Mouse (Mus musculus) erythroid progenitor cell, adult 5-6 weeks (primary cell): ENCODE results near the gene Obsl1. TPM values are rescaled to one million over a fixed set of nuclear protein-coding genes. Genes with fewer than 3 reads are reported as not detected.

Experiments
- ATAC-seq: replicated peaks from 2 replicates; pipeline ENCODE4 v1.8.0; 2016; ENCODE audit warnings: moderate number of reproducible peaks, mild to moderate bottlenecking, moderate TSS enrichment, inconsistent platforms; ENCODE audit not compliant: poor library complexity, low FRiP score, severe bottlenecking
- total RNA-seq, 2 experiments: library from RNA; stranded (forward) in 1 of 2; stranded (reverse) in 1 of 2; fragments of 150-400 nt in 1 of 2; fragments of 186-747, 209-891 nt in 1 of 2; gene quantifications; 2 replicates each; pipeline versions ENCODE4 v1.2.3 to v1.2.4; 2015 to 2017; ENCODE audit warnings: low replicate concordance in 2 of 2

Gene Obsl1
- total RNA-seq, 2 experiments from 2014 or later, result not detected

DNA sequence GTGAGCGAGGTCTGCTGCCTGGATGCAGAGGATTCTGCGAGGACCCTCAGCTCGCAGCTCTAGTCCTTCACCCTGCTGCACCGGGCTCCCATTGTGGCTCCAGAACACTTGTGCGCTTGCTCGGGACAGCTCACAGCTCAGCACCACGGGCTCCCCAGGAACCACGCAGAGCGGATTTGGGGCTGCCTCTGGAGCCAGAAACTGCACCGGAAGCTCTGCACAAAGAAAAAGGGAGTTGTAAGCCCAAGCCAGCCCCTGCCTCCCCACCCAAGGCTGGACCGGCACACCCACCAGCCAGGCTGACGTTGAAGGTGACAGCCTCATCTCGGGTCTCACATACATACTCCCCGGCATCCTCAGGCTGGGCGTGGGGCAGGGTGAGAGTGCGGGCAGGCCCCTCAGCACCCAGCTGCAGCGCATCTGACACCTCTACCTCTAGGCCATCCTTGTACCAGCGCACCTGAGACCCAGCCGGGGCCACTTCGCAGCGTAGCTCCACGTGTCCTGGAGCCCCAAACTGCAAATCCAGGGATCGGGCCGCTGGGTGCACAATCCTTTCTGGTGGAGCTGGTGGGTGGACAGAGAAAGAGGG, 13.6 kb downstream of the Obsl1 start:
- no peak for ATAC-seq

GRCm38 (mm10) chr1:75490785-75491551, 15.3 kb downstream of the Obsl1 start:
- ATAC-seq, result no peak

GRCm38 (mm10) chr1:75487405-75488161, 18.7 kb downstream of the Obsl1 start:
- ATAC-seq, result no peak

- no peak for ATAC-seq
These were observed 19.2 kb downstream of the Obsl1 start for GRCm38 (mm10) chr1:75487040-75487404.

- no peak for ATAC-seq
These were observed 19.7 kb downstream of the Obsl1 start for GRCm38 (mm10) chr1:75486561-75486960.

DNA sequence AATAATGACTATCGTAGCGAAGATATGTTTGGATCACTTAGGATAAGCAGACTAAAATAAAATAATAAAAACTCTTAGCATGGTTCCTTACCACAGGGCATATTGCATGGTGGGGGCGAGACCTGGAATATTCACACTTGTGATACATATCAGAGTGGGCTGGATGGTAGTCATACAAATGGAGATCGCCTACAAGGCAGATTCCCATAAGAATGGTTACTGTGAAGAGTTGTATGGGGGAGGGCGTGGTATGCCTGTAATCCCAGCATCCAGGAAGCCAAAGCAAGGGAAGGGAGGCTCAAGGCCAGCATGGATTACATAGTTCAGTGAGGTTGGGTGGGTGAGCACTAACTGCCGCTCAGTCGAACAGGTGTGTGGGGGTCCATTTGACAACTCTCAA, 25.5 kb downstream of the Obsl1 start:
- ATAC-seq, result no peak

GRCm38 (mm10) chr1:75480036-75480435, 26.2 kb downstream of the Obsl1 start:
- no peak for ATAC-seq

GRCm38 (mm10) chr1:75479635-75479989, 26.6 kb downstream of the Obsl1 start:
- no peak for ATAC-seq

- ATAC-seq, result peak; percentile 71
These were observed 27.2 kb downstream of the Obsl1 start, which contains the start of the genes Chpf and Tmem198 for GRCm38 (mm10) chr1:75478916-75479634. Gene Chpf (minus strand): TSS chr1:75479307. Gene Tmem198 (plus strand): TSS chr1:75479532.

- ATAC-seq, result no peak
These were observed 27.8 kb downstream of the Obsl1 start for GRCm38 (mm10) chr1:75478497-75478896.

DNA sequence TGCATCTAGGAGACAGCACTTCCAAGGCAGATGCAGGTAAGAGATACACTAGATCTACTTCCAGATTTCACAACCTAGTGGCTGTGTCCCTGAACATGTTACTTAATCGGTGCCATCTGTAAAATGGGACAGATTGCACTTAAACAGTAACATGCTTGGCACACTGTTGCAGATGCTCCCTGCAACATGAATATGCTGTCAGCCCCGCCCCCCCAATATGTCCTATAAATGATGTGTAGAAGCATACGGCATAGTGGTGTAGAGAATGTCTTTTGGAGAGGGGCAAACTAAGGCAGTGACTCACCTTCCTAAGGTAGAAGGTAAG, 28.3 kb downstream of the Obsl1 start:
- ATAC-seq, result no peak

GRCm38 (mm10) chr1:75477264-75477965, 28.8 kb downstream of the Obsl1 start:
- ATAC-seq, result no peak; the same call in 1 of the 2 replicates

DNA sequence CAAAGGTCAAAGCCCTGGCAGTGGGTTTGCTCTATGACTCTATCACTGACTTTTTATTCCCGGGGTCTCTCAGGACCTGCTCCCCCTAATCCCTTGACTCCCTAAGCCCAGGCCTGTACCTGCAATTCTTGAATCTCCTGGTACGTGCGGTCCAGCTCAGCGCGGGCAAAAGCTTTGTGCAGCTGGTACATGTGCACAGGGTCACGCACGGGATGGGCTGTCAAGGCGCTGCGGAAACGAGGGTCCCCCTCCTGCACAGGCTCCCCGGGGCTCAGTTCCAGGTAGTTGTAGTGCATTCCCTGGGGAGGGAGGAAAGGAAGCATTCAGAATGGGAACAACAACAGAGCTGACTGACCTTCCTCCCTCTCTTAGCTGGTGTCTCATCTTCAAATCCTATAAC, 29.8 kb downstream of the Obsl1 start:
- no peak for ATAC-seq

- ATAC-seq, result no peak
These were observed 36.9 kb downstream of the Obsl1 start for GRCm38 (mm10) chr1:75469287-75469825.

GRCm38 (mm10) chr1:75467215-75467927, 38.9 kb downstream of the Obsl1 start:
- no peak for ATAC-seq

DNA sequence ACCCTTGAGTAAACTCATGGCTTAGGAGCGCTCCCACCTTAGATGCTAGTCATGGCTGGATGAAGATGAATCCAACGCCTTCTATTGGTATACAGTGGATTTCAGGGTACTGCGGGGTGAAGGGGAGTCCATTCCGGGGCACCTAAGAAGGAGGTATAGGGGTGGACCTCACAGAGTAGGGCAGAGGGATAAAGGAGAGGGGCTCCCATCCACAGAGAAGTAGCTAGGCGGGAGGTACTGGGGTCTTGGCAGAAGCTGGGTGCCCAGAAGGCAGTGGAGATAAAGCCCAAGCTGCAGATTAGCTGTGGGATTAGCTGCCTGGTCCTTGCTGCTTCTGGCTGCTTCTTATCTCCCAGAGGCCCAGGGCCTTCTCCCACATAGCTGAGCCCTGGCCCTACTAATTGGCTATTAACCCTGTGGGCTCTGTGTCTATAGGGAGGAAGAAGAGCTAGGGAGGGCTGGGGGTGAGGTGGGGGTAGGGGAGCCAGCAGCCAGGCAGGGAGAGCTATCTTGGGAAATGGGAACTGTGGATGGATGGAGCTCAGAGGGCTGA, 42.5 kb downstream of the Obsl1 start:
- no peak; the same call in 1 of the 2 replicates for ATAC-seq

GRCm38 (mm10) chr1:75462636-75463035, 43.6 kb downstream of the Obsl1 start:
- ATAC-seq, result no peak

GRCm38 (mm10) chr1:75460297-75460696, 46.0 kb downstream of the Obsl1 start:
- ATAC-seq, result no peak
